Mouse (Mus musculus) embryonic stem cell, embryonic (primary cell): ENCODE results near the gene Pigp.

Experiments used
- CTCF ChIA-PET, 4 experiments: fragments of 300-600 bp in 2 of 4; fragments of 350-600 bp in 2 of 4; sonication (Branson Sonifier 250); formaldehyde crosslinking; loops; one replicate each; lab custom pipeline; 2022; ENCODE audit warnings: inconsistent platforms in 2 of 4; lab: Charles Lee
- POLR2A ChIA-PET, 4 experiments: fragments of 300-600 bp in 2 of 4; fragments of 350-600 bp in 2 of 4; sonication (Branson Sonifier 250); formaldehyde crosslinking; loops; one replicate each; lab custom pipeline; 2022; ENCODE audit warnings: antibody characterized with exemption in 4 of 4, inconsistent platforms in 1 of 4; lab: Charles Lee

Pigp gene

GRCm38 (mm10) chr16:94331886-94332252, 39.8 kb downstream of the Pigp start:
- POLR2A ChIA-PET: interaction anchor here in 1 of 4 experiments (1.3 kb wide), 1 partner anchor 18 kb away, joined by 4 read pairs; no protein-coding TSS in a partner anchor
- CTCF ChIA-PET: interaction anchor here in 3 of 4 experiments (0.5 to 1.6 kb wide), 5 partner anchors 22 to 472 kb away, joined by 3 to 4 read pairs (median 3); no protein-coding TSS in a partner anchor

DNA sequence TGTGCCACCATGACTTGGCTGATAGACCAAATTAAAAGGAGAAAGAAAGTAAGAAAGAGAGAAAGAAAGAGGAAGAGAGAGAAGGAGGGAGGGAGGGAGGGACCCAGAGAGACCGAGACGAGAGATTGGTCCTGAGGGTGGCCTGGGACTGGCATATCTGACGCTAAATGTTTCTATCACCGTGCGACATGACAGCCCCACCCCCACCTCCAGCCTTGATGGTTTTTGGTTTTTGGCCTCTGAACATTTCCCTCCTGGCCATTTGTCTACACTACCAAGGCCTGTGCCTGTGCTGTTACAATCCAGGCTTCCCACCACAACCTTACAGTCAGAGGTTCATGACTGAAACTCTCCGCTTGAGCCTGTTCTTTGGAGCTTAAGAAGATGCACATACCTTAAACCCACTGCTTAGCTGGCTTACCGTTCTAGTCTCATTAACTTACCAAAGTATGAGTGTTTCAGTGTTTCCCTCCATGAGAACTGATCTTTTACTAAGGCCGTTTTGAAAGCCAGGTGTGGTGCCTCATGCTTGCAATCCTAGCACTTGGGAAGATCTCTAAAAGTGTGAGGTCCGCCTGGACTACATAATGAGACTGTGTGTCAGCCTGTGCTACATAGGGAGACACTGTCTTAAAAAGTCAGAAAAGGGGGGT, 40.3 kb downstream of the Pigp start:
- ChIA-PET POLR2A (interaction anchor here in 1 of 4 experiments (0.6 kb wide), 1 partner anchor 39 kb away, joined by 4 read pairs; the partner anchor contains the start of gene Ttc3), CTCF (interaction anchor here in 2 of 4 experiments (0.6 to 1.6 kb wide), 5 partner anchors 18 to 1822 kb away, joined by 3 to 4 read pairs (median 3); partner anchors contain the start of gene Hlcs (in 1 of the 2))

GRCm38 (mm10) chr16:94330429-94330828, 41.2 kb downstream of the Pigp start:
- CTCF ChIA-PET: interaction anchor here (0.6 to 2.5 kb wide), 8 partner anchors 17 to 1821 kb away, joined by 3 to 11 read pairs (median 4); partner anchors contain the start of gene Hlcs (in 3 of the 4)
- POLR2A ChIA-PET: interaction anchor here in 2 of 4 experiments (0.6 to 3.8 kb wide), 5 partner anchors 16 to 291 kb away, joined by 3 to 20 read pairs (median 3); partner anchors contain the start of genes Hlcs (in 1 of the 2) and Ttc3 (in 1 of the 2)

- CTCF ChIA-PET: interaction anchor here (0.5 to 2.5 kb wide), 9 partner anchors 15 to 721 kb away, joined by 3 to 11 read pairs (median 4); partner anchors contain the start of gene Hlcs (in 3 of the 4)
Observed at GRCm38 (mm10) chr16:94328881-94329867, 42.5 kb downstream of the Pigp start.

DNA sequence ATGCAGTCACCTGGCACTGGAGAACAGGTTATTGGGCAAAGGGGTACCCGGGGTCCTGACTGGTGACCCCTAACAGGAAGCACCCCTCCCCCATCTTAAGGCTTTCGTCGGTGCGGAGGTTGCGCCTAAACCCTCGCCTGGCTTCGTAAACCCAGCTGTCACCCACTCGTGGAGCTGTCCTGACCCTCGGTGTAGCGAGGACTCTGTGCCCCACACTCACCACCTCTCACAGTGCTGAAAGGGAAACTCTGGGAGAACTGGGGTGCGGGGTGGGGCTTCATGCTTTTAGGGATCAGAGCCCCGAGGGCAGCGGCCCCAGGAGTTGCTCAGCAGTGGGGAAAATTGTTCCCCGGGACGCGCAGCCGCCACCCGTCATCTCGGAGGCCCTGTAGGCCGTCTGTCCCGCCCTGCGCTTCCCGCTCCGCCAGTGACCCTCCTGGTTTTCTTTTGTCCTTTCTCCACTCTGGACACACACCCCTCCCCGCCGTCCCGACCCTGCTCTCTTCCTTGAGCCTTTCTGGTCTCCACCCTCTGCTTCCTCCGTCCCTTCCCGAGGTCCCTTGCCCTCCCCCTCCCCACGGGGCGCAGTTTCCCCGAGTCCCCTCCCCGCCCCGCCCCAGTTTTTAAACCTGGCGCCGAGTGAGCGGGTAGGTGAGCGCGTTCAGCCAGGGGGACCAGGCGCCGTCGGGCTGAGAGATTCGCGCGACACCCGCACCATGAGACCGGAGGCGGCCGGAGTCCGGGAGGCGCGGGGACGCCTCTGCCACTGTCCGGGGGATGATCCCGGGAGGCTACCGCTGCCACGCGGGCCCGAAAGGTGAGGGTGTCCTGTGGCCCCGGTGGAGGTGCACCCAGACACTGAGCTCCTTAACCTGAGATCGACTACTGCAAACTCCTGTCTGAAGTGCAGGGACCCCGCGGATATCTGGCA, 43.6 kb downstream of the Pigp start, which contains the start of gene Ripply3:
Ripply3 (plus strand) TSS at position 640 of the 931 bp plus-strand sequence.
- ChIA-PET POLR2A (interaction anchor here in 3 of 4 experiments (0.6 to 4.1 kb wide), 8 partner anchors 9 to 533 kb away, joined by 3 to 25 read pairs (median 5); partner anchors contain the start of gene Hlcs (in 2 of the 3)), CTCF (interaction anchor here (0.6 to 2.5 kb wide), 6 partner anchors 13 to 1799 kb away, joined by 3 to 11 read pairs (median 3); partner anchors contain the start of genes Hlcs (in 2 of the 4) and Hmgn1 (in 1 of the 4))

More at GRCm38 (mm10) chr16:94328881-94329867, 42.5 kb downstream of the Pigp start:
- POLR2A ChIA-PET: interaction anchor here in 3 of 4 experiments (0.6 to 4.1 kb wide), 10 partner anchors 8 to 534 kb away, joined by 3 to 25 read pairs (median 4); partner anchors contain the start of gene Hlcs (in 2 of the 3)

- POLR2A ChIA-PET: interaction anchor here in 3 of 4 experiments (0.5 to 4.1 kb wide), 6 partner anchors 9 to 183 kb away, joined by 3 to 25 read pairs (median 4); partner anchors contain the start of gene Hlcs (in 2 of the 3)
- CTCF ChIA-PET: interaction anchor here in 2 of 4 experiments (1.4 to 3.0 kb wide), 2 partner anchors 12 kb away, joined by 3 to 13 read pairs; partner anchors contain the start of gene Hlcs (in 2 of the 2)
Observed at GRCm38 (mm10) chr16:94326008-94326407, 45.6 kb downstream of the Pigp start.

DNA sequence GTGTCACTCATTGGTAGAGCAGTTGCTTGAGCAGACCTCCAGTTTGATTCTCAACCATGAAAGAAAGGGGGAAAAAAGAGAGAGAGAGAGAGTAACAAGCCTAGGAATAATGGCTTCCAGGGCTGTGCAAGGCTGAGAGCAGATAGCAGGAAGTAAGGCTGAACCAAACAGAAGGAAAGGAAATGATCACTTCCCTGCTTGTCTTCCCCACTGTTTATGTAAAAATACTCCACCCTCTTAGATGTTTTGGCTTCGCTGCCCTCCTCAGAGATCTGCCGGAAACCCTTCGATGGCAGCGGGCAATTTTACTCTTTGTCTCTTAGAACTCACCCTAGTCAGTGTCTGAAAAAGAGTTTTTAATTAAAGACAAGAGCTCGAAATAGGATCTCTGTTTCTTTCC, 48.0 kb downstream of the Pigp start:
- ChIA-PET POLR2A (interaction anchor here in 3 of 4 experiments (0.8 to 2.9 kb wide), 4 partner anchors 8 to 245 kb away, joined by 3 to 7 read pairs (median 5); partner anchors contain the start of gene Hlcs (in 3 of the 3)), CTCF (interaction anchor here in 3 of 4 experiments (0.6 to 3.0 kb wide), 4 partner anchors 10 to 54 kb away, joined by 3 to 13 read pairs (median 6); partner anchors contain the start of gene Hlcs (in 2 of the 3))

- POLR2A ChIA-PET: no interaction called here
- CTCF ChIA-PET: no interaction called here
Observed at GRCm38 (mm10) chr16:94320223-94320622, 51.4 kb downstream of the Pigp start.

GRCm38 (mm10) chr16:94317752-94318151, 53.9 kb downstream of the Pigp start:
- CTCF ChIA-PET: interaction anchor here in 1 of 4 experiments (0.6 kb wide), 1 partner anchor 239 kb away, joined by 3 read pairs; no protein-coding TSS in a partner anchor
- POLR2A ChIA-PET: interaction anchor here in 2 of 4 experiments (0.8 to 3.2 kb wide), 6 partner anchors 11 to 434 kb away, joined by 3 to 12 read pairs (median 4); partner anchors contain the start of genes Chaf1b (in 1 of the 2) and Ripply3 (in 1 of the 2)

DNA sequence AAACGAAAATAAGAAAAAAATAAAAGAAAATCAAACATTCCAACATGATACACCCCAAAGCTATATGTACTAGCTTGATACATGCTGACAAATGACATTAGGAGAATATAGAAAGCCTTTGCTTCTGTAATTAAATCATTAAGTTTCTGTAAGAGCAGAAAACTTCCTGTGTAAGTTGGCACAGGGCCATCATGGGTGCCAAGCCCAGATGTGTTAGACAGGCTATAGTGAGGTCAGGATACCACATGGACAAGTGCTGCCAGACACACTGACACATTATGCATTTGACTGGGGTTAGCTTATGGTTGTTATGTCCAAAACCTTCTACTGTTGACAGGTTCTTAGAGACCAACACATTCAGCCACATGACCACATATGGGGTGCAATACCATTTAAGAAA, 56.4 kb downstream of the Pigp start:
- CTCF ChIA-PET: no interaction called here
- POLR2A ChIA-PET: interaction anchor here (0.6 to 3.8 kb wide), 14 partner anchors 9 to 520 kb away, joined by 3 to 44 read pairs (median 4); partner anchors contain the start of genes Ttc3 (in 2 of the 4), Pigp (in 1 of the 4) and Ripply3 (in 1 of the 4)

DNA sequence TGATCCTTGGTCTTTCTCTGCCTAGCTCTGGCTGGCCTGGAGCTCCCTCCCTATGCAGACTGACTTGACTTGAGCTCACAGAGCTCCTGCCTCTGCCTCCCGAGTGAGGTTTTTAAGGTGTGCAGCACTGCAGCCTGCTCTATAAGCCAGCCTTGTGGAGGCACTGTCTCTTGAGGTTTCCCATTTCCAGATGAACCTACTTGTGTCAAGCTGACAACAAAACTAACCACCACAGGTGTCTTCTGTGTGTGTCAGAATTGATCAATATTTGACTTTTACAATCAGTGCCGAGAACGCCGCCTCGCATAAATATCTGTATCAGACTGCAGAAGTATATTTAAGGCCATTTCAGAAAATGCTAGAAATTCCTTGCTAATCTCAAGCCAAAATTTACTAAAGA, 57.0 kb downstream of the Pigp start:
- POLR2A ChIA-PET: interaction anchor here (0.5 to 3.8 kb wide), 24 partner anchors 10 to 606 kb away, joined by 3 to 44 read pairs (median 4); partner anchors contain the start of genes Ripply3 (in 2 of the 4), Pigp (in 1 of the 4), Ttc3 (in 1 of the 4) and Vps26c (in 1 of the 4)
- CTCF ChIA-PET: interaction anchor here in 3 of 4 experiments (0.6 to 2.8 kb wide), 7 partner anchors 10 to 396 kb away, joined by 3 to 16 read pairs (median 4); no protein-coding TSS in a partner anchor

DNA sequence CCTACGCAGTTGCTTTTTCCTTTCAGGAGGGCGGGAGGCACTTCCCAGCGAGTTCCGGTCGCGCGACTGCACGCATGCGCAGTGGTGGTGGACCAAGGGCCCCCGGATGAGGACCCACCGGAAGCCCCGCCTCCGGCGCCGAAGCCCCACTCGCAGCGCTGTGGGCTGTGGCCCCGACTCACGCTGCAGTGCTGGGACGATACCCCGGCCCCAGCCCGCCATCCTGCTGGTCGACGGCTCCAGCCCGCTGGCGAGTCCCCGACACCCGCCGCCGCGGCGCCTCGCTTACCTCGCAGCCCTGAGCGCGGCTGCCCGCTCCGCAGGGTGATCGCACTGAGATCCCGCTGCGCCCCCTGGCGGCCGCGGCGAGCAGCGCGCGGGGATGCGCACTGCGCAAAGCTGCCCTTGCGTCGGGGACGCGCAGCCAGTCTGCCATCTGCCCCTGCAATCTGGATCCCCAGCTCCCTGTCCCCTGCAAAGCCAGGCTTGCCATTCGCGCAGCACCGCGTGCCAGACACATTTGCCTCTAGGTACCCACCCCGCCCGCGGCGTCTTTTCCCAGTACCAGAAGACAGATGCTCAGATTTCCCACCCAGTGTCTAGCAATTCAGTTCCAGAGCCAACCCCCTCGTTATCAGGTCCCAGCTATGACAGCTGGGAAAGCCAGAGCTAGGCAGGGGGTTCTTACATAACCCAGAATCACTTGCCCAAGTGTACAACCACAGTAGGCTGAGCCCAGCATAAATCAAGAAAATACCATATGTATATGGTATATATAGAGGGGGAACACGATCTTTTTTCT, 58.2 kb downstream of the Pigp start, which contains the start of gene Hlcs:
Hlcs (minus strand) TSS at position 343 of the 802 bp plus-strand sequence.
- ChIA-PET CTCF (interaction anchor here (0.5 to 2.8 kb wide), 40 partner anchors 9 to 1608 kb away, joined by 3 to 16 read pairs (median 4); partner anchors contain the start of genes Chaf1b (in 1 of the 4), Ripply3 (in 1 of the 4) and Ttc3 (in 1 of the 4)), POLR2A (interaction anchor here (0.5 to 3.8 kb wide), 45 partner anchors 9 to 543 kb away, joined by 3 to 44 read pairs (median 4); partner anchors contain the start of genes Ripply3 (in 2 of the 4), Ttc3 (in 2 of the 4), Chaf1b (in 1 of the 4) and Cldn14 (in 1 of the 4))

- ChIA-PET CTCF (interaction anchor here in 3 of 4 experiments (0.5 to 2.8 kb wide), 17 partner anchors 10 to 1609 kb away, joined by 3 to 16 read pairs (median 4); partner anchors contain the start of gene Ripply3 (in 1 of the 3)), POLR2A (interaction anchor here (0.5 to 3.8 kb wide), 26 partner anchors 10 to 544 kb away, joined by 3 to 44 read pairs (median 4); partner anchors contain the start of genes Pigp (in 1 of the 4), Ripply3 (in 1 of the 4), Sim2 (in 1 of the 4) and Ttc3 (in 1 of the 4))
Observed at GRCm38 (mm10) chr16:94312663-94313228, 58.9 kb downstream of the Pigp start.

DNA sequence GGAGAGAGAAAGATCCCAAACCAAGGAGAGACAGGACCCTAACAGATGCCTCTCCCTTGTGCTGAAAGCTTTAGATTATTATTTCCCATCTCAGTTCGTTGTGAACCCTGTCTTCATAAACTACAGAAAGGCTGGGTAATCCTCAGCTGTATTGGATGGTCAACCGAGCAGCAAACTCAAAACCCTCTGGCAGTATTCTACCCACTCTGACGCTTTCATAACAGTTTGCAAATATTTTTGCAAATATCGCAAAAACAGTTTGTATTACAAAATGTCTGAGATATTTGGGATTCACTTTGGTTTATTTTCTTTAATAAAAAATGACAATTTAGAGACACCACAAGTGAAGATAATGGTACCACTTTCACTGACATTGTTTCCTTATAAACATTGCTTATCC, 59.7 kb downstream of the Pigp start:
- ChIA-PET POLR2A (interaction anchor here in 3 of 4 experiments (0.5 to 3.8 kb wide), 8 partner anchors 9 to 516 kb away, joined by 3 to 44 read pairs (median 4); no protein-coding TSS in a partner anchor), CTCF (interaction anchor here in 1 of 4 experiments (2.8 kb wide), 1 partner anchor 10 kb away, joined by 16 read pairs; no protein-coding TSS in a partner anchor)
